Mouse (Mus musculus) hindbrain, embryonic 12.5 days (tissue): ENCODE results near the gene Tenm3. TPM values are rescaled to one million over a fixed set of nuclear protein-coding genes. Genes with fewer than 3 reads are reported as not detected.

ENCODE experiments used
- ATAC-seq: fragments of 200-750 bp; cut with Nextera tagmentation; 2 replicates; pipeline ENCODE4 v1.8.0; 2017; ENCODE audit warnings: moderate TSS enrichment; ENCODE audit not compliant: low FRiP score
- H3K27ac ChIP-seq: fragments of 300-500 bp; sonication (generic); 2 replicates; pipeline ENCODE4 v1.5.1; 2016; ENCODE audit warnings: mild to moderate bottlenecking
- H3K27me3 ChIP-seq: fragments of 300-500 bp; sonication (generic); 2 replicates; pipeline ENCODE4 v1.6.1; 2016; ENCODE audit warnings: mild to moderate bottlenecking
- H3K36me3 ChIP-seq: fragments of 300-500 bp; sonication (generic); 2 replicates; pipeline ENCODE4 v1.6.1; 2016; ENCODE audit warnings: mild to moderate bottlenecking
- H3K4me1 ChIP-seq: fragments of 300-500 bp; sonication (generic); 2 replicates; pipeline ENCODE4 v1.6.1; 2016
- H3K4me2 ChIP-seq: fragments of 300-500 bp; sonication (generic); replicated peaks from 2 replicates; pipeline ENCODE4 v1.6.1; 2016; ENCODE audit warnings: mild to moderate bottlenecking
- H3K4me3 ChIP-seq: fragments of 300-500 bp; sonication (generic); 2 replicates; pipeline ENCODE4 v1.5.1; 2016; ENCODE audit warnings: mild to moderate bottlenecking
- H3K9ac ChIP-seq: fragments of 300-500 bp; sonication (generic); 2 replicates; pipeline ENCODE4 v1.6.1; 2016; ENCODE audit warnings: mild to moderate bottlenecking, moderate library complexity
- H3K9me3 ChIP-seq: fragments of 300-500 bp; sonication (generic); replicated peaks from 2 replicates; pipeline ENCODE4 v1.6.1; 2016; ENCODE audit warnings: mild to moderate bottlenecking
- WGBS: fragments of 180-500 bp; shearing (Covaris S2); methylation state at CpG from one replicate; pipeline ENCODE4 v1.1.7; 2016; 5-methylcytosine and 5-hydroxymethylcytosine counted together
- polyA plus RNA-seq: library from polyadenylated mRNA; unstranded; fragments of >200 nt; fragmentation: Nextera tagmentation; extraction: Ambion mirVana; gene quantifications from 2 replicates; pipeline ENCODE4 v1.2.1, GENCODE M21; 2016

The Tenm3 gene
- polyA plus RNA-seq = 52.8 and 53.1 TPM in 2 replicates

GRCm38 (mm10) chr8:48843931-48844285, at the start of gene Tenm3:
Gene Tenm3, minus strand, starts transcription at chr8:48843951.
- no peaks in the 10 kb centered on the region for H3K36me3 ChIP-seq
- under 1% methylated on average over 19 of the region's 19 CpGs for WGBS
- peak; percentile 70 for ATAC-seq

GRCm38 (mm10) chr8:48890216-48890765, 46.5 kb upstream of the Tenm3 start:
- WGBS = 46% methylated on average over 7 of the region's 7 CpGs
- no peak overlapping the region for H3K27ac ChIP-seq
- no peaks in the 10 kb centered on the region for H3K27me3 ChIP-seq
- no peaks in the 10 kb centered on the region for H3K9me3 ChIP-seq
- no peak overlapping the region for H3K4me3 ChIP-seq
- no peak overlapping the region for H3K4me2 ChIP-seq
- H3K36me3 ChIP-seq = no peaks in the 10 kb centered on the region
- H3K4me1 ChIP-seq = no peaks in the 10 kb centered on the region
- no peak overlapping the region for H3K9ac ChIP-seq
- no peak for ATAC-seq

More at GRCm38 (mm10) chr8:48843931-48844285, at the start of gene Tenm3:
- Histone ChIP-seq H3K27me3 (peaks cover 38% of the 10 kb centered on the region), H3K9ac (peak within 1 kb of the TSS; percentile 86), H3K9me3 (no peaks in the 10 kb centered on the region), H3K4me3 (peak within 1 kb of the TSS; percentile 77), H3K27ac (peak within 1 kb of the TSS; percentile 76), H3K4me1 (peaks cover 27% of the 10 kb centered on the region), H3K4me2 (peak within 1 kb of the TSS; percentile 85)

- Histone ChIP-seq H3K36me3 (no peaks in the 10 kb centered on the region), H3K9ac (no peak overlapping the region), H3K27me3 (no peaks in the 10 kb centered on the region), H3K9me3 (no peaks in the 10 kb centered on the region), H3K4me3 (no peak overlapping the region), H3K4me2 (no peak overlapping the region), H3K4me1 (no peaks in the 10 kb centered on the region), H3K27ac (no peak overlapping the region)
- ATAC-seq = no peak
- WGBS = 94% methylated on average over 4 of the region's 4 CpGs
These were observed 40.5 kb upstream of the Tenm3 start for GRCm38 (mm10) chr8:48884270-48884669.

- WGBS = 91% methylated on average over 5 of the region's 5 CpGs
- no peak for ATAC-seq
These were observed 36.8 kb upstream of the Tenm3 start for GRCm38 (mm10) chr8:48880585-48880984.

GRCm38 (mm10) chr8:48865972-48866371, 22.2 kb upstream of the Tenm3 start:
- H3K9me3 ChIP-seq = no peaks in the 10 kb centered on the region
- H3K9ac ChIP-seq = no peak overlapping the region
- no peaks in the 10 kb centered on the region for H3K4me1 ChIP-seq
- no peaks in the 10 kb centered on the region for H3K36me3 ChIP-seq
- no peak overlapping the region for H3K27ac ChIP-seq
- H3K27me3 ChIP-seq = no peaks in the 10 kb centered on the region
- WGBS = 95% methylated on average over 5 of the region's 5 CpGs
- no peak for ATAC-seq
- H3K4me2 ChIP-seq = no peak overlapping the region
- no peak overlapping the region for H3K4me3 ChIP-seq

More at GRCm38 (mm10) chr8:48880585-48880984, 36.8 kb upstream of the Tenm3 start:
- no peak overlapping the region for H3K4me2 ChIP-seq
- no peaks in the 10 kb centered on the region for H3K27me3 ChIP-seq
- no peaks in the 10 kb centered on the region for H3K36me3 ChIP-seq
- no peak overlapping the region for H3K9ac ChIP-seq
- no peaks in the 10 kb centered on the region for H3K9me3 ChIP-seq
- no peak overlapping the region for H3K27ac ChIP-seq
- no peaks in the 10 kb centered on the region for H3K4me1 ChIP-seq
- H3K4me3 ChIP-seq = no peak overlapping the region

- no peaks in the 10 kb centered on the region for H3K4me1 ChIP-seq
- no peaks in the 10 kb centered on the region for H3K9me3 ChIP-seq
- no peaks in the 10 kb centered on the region for H3K36me3 ChIP-seq
- no peaks in the 10 kb centered on the region for H3K27me3 ChIP-seq
- H3K4me2 ChIP-seq = no peak overlapping the region
- ATAC-seq = no peak
- no peak overlapping the region for H3K27ac ChIP-seq
- 69% methylated on average over 4 of the region's 4 CpGs for WGBS
- no peak overlapping the region for H3K9ac ChIP-seq
- H3K4me3 ChIP-seq = no peak overlapping the region
These were observed 21.7 kb upstream of the Tenm3 start for GRCm38 (mm10) chr8:48865485-48865884.

GRCm38 (mm10) chr8:48850223-48851010, 6.7 kb upstream of the Tenm3 start:
- ATAC-seq = peak; percentile 49
- Histone ChIP-seq H3K9me3 (no peaks in the 10 kb centered on the region), H3K27ac (no peak overlapping the region), H3K4me1 (peaks cover 13% of the 10 kb centered on the region), H3K4me2 (no peak overlapping the region), H3K36me3 (no peaks in the 10 kb centered on the region), H3K27me3 (peaks cover 25% of the 10 kb centered on the region), H3K9ac (no peak overlapping the region), H3K4me3 (no peak overlapping the region)
- WGBS = 20% methylated on average over 8 of the region's 8 CpGs

GRCm38 (mm10) chr8:48849091-48849616, 5.4 kb upstream of the Tenm3 start:
- 36% methylated on average over 6 of the region's 6 CpGs for WGBS

GRCm38 (mm10) chr8:48844961-48845360, 1.2 kb upstream of the Tenm3 start:
- Histone ChIP-seq H3K27me3 (peaks cover 38% of the 10 kb centered on the region), H3K4me1 (peaks cover 29% of the 10 kb centered on the region), H3K36me3 (no peaks in the 10 kb centered on the region), H3K4me2 (peak overlapping the region; percentile 85), H3K9me3 (no peaks in the 10 kb centered on the region), H3K27ac (no peak overlapping the region), H3K4me3 (peak overlapping the region; percentile 77), H3K9ac (no peak overlapping the region)
- no peak for ATAC-seq
- 6% methylated on average over 12 of the region's 12 CpGs for WGBS

More at GRCm38 (mm10) chr8:48849091-48849616, 5.4 kb upstream of the Tenm3 start:
- Histone ChIP-seq H3K27me3 (peaks cover 37% of the 10 kb centered on the region), H3K27ac (no peak overlapping the region), H3K36me3 (no peaks in the 10 kb centered on the region), H3K9me3 (no peaks in the 10 kb centered on the region), H3K4me1 (peaks cover 23% of the 10 kb centered on the region), H3K9ac (no peak overlapping the region), H3K4me2 (no peak overlapping the region), H3K4me3 (no peak overlapping the region)
- ATAC-seq = no peak

GRCm38 (mm10) chr8:48844370-48844905, 687 bp upstream of the Tenm3 start:
- H3K9me3 ChIP-seq = no peaks in the 10 kb centered on the region
- H3K27me3 ChIP-seq = peaks cover 38% of the 10 kb centered on the region
- H3K36me3 ChIP-seq = no peaks in the 10 kb centered on the region
- peak overlapping the region; percentile 85 for H3K4me2 ChIP-seq
- peak overlapping the region; percentile 77 for H3K4me3 ChIP-seq
- WGBS = 1% methylated on average over 14 of the region's 14 CpGs
- H3K4me1 ChIP-seq = peaks cover 27% of the 10 kb centered on the region
- ATAC-seq = no peak
- H3K27ac ChIP-seq = no peak overlapping the region
- peak overlapping the region; percentile 86 for H3K9ac ChIP-seq

GRCm38 (mm10) chr8:48842991-48843930, 490 bp downstream of the Tenm3 start:
- H3K4me3 ChIP-seq = peak overlapping the region; percentile 77
- no peaks in the 10 kb centered on the region for H3K9me3 ChIP-seq
- 1% methylated on average over 44 of the region's 93 CpGs for WGBS
- no peaks in the 10 kb centered on the region for H3K36me3 ChIP-seq
- H3K4me1 ChIP-seq = peaks cover 27% of the 10 kb centered on the region
- peak; percentile 86 for ATAC-seq
- peak overlapping the region; percentile 76 for H3K27ac ChIP-seq
- H3K27me3 ChIP-seq = peaks cover 38% of the 10 kb centered on the region
- H3K4me2 ChIP-seq = peak overlapping the region; percentile 85
- H3K9ac ChIP-seq = peak overlapping the region; percentile 86
